Mouse (Mus musculus) heart, embryonic 13.5 days (tissue): Measurements from ENCODE around the gene Rnpep. TPM values are rescaled to one million over a fixed set of nuclear protein-coding genes. Genes with fewer than 3 reads are reported as not detected.
"Not testable (repeated sequence)": the region's sequence is repeated elsewhere in the genome, so short reads cannot be mapped to it uniquely, and the experiment has no call there.

Experiments used
- ATAC-seq: fragments of 200-750 bp; cut with Nextera tagmentation; 2 replicates; pipeline ENCODE4 v1.8.0; 2017; ENCODE audit warnings: moderate TSS enrichment; ENCODE audit not compliant: insufficient number of reproducible peaks, low FRiP score, low TSS enrichment; ENCODE audit errors: extremely low read depth
- H3K27ac ChIP-seq: fragments of 300-500 bp; sonication (generic); replicated peaks from 2 replicates; pipeline ENCODE4 v1.5.1; 2015; ENCODE audit warnings: moderate library complexity, mild to moderate bottlenecking, inconsistent platforms
- H3K27me3 ChIP-seq: fragments of 300-500 bp; sonication (generic); replicated peaks from 2 replicates; pipeline ENCODE4 v1.6.1; 2015; ENCODE audit warnings: mild to moderate bottlenecking, inconsistent platforms
- H3K36me3 ChIP-seq: fragments of 300-500 bp; sonication (generic); 2 replicates; pipeline ENCODE4 v1.6.1; 2015; ENCODE audit warnings: mild to moderate bottlenecking, inconsistent platforms
- H3K4me1 ChIP-seq: fragments of 300-500 bp; sonication (generic); 2 replicates; pipeline ENCODE4 v1.6.1; 2015; ENCODE audit warnings: inconsistent platforms
- H3K4me2 ChIP-seq: fragments of 300-500 bp; sonication (generic); 2 replicates; pipeline ENCODE4 v1.6.1; 2015; ENCODE audit warnings: inconsistent platforms, mild to moderate bottlenecking, moderate library complexity
- H3K4me3 ChIP-seq: fragments of 300-500 bp; sonication (generic); 2 replicates; pipeline ENCODE4 v1.5.1; 2015; ENCODE audit warnings: moderate library complexity, mild to moderate bottlenecking, inconsistent platforms
- H3K9ac ChIP-seq: fragments of 300-500 bp; sonication (generic); 2 replicates; pipeline ENCODE4 v1.6.1; 2015; ENCODE audit warnings: inconsistent platforms, mild to moderate bottlenecking, moderate library complexity
- H3K9me3 ChIP-seq: fragments of 300-500 bp; sonication (generic); 2 replicates; pipeline ENCODE4 v1.6.1; 2016; ENCODE audit warnings: inconsistent platforms
- WGBS: fragments of 180-500 bp; shearing (Covaris S2); methylation state at CpG from one replicate; pipeline ENCODE4 v1.1.7; 2015; ENCODE audit warnings: mixed read lengths; 5-methylcytosine and 5-hydroxymethylcytosine counted together
- polyA plus RNA-seq: library from polyadenylated mRNA; unstranded; fragments of >200 nt; fragmentation: Nextera tagmentation; extraction: Ambion mirVana; gene quantifications from 2 replicates; pipeline ENCODE4 v1.2.1, GENCODE M21; 2015

Rnpep gene
- polyA plus RNA-seq, 1 experiment from 2014 or later, result 52.8 TPM

- WGBS, result 70% methylated on average over 20 of the region's 20 CpGs
- H3K36me3 ChIP-seq, H3K9me3 ChIP-seq, H3K9ac ChIP-seq, H3K4me2 ChIP-seq, ATAC-seq, H3K27ac ChIP-seq, H3K4me1 ChIP-seq, H3K4me3 ChIP-seq: not testable (repeated sequence)
- H3K27me3 ChIP-seq, result peaks cover 22% of the 10 kb centered on the region
These were observed 52.0 kb downstream of the Rnpep start for GRCm38 (mm10) chr1:135231878-135232277.

- ATAC-seq, result no peak
- no peak overlapping the region for H3K9ac ChIP-seq
These were observed 56.4 kb downstream of the Rnpep start for GRCm38 (mm10) chr1:135227339-135227950.

GRCm38 (mm10) chr1:135224981-135225604 lies 58.8 kb downstream of the Rnpep start:
- Histone ChIP-seq H3K4me1 (no peaks in the 10 kb centered on the region), H3K27ac (no peak overlapping the region), H3K4me2 (no peak overlapping the region), H3K4me3 (no peak overlapping the region), H3K27me3 (peaks cover 30% of the 10 kb centered on the region), H3K36me3 (no peaks in the 10 kb centered on the region), H3K9ac (no peak overlapping the region), H3K9me3 (no peaks in the 10 kb centered on the region)
- peak; percentile 19; the same call in 1 of the 2 replicates for ATAC-seq
- 43% methylated on average over 6 of the region's 6 CpGs for WGBS

More at GRCm38 (mm10) chr1:135227339-135227950, 56.4 kb downstream of the Rnpep start:
- Histone ChIP-seq H3K4me2 (no peak overlapping the region), H3K4me3 (no peak overlapping the region), H3K27me3 (peaks cover 36% of the 10 kb centered on the region), H3K9me3 (no peaks in the 10 kb centered on the region), H3K36me3 (no peaks in the 10 kb centered on the region), H3K4me1 (no peaks in the 10 kb centered on the region), H3K27ac (no peak overlapping the region)
- WGBS, result 76% methylated on average over 13 of the region's 13 CpGs

GRCm38 (mm10) chr1:135224147-135224546 lies 59.7 kb downstream of the Rnpep start:
- WGBS, result 73% methylated on average over 3 of the region's 3 CpGs

GRCm38 (mm10) chr1:135217607-135218233 lies 66.2 kb downstream of the Rnpep start:
- H3K27ac ChIP-seq, result no peak overlapping the region
- H3K4me1 ChIP-seq, result no peaks in the 10 kb centered on the region
- H3K4me2 ChIP-seq, result no peak overlapping the region
- peaks cover 18% of the 10 kb centered on the region; the same call in 1 of the 2 replicates for H3K27me3 ChIP-seq
- no peaks in the 10 kb centered on the region for H3K9me3 ChIP-seq
- H3K4me3 ChIP-seq, result no peak overlapping the region
- WGBS, result 67% methylated on average over 13 of the region's 13 CpGs
- H3K36me3 ChIP-seq, result no peaks in the 10 kb centered on the region
- no peak for ATAC-seq
- H3K9ac ChIP-seq, result no peak overlapping the region

More at GRCm38 (mm10) chr1:135224147-135224546, 59.7 kb downstream of the Rnpep start:
- H3K4me2 ChIP-seq, result no peak overlapping the region
- H3K9ac ChIP-seq, result no peak overlapping the region
- no peaks in the 10 kb centered on the region for H3K36me3 ChIP-seq
- H3K4me1 ChIP-seq, result no peaks in the 10 kb centered on the region
- H3K27me3 ChIP-seq, result peaks cover 30% of the 10 kb centered on the region
- ATAC-seq, result no peak
- H3K4me3 ChIP-seq, result no peak overlapping the region
- H3K9me3 ChIP-seq, result no peaks in the 10 kb centered on the region
- H3K27ac ChIP-seq, result no peak overlapping the region

- H3K9ac ChIP-seq, result no peak overlapping the region
- H3K36me3 ChIP-seq, result no peaks in the 10 kb centered on the region
- no peaks in the 10 kb centered on the region for H3K4me1 ChIP-seq
- H3K9me3 ChIP-seq, result no peaks in the 10 kb centered on the region
- ATAC-seq, result no peak
- peaks cover 25% of the 10 kb centered on the region; the same call in 1 of the 2 replicates for H3K27me3 ChIP-seq
- H3K27ac ChIP-seq, result no peak overlapping the region
- no peak overlapping the region for H3K4me2 ChIP-seq
- 75% methylated on average over 9 of the region's 9 CpGs for WGBS
- no peak overlapping the region for H3K4me3 ChIP-seq
These were observed 69.9 kb downstream of the Rnpep start for GRCm38 (mm10) chr1:135213772-135214640.

Other genes starting within 250 kb of the Rnpep start
- 1.3 and 2.7 TPM in 2 replicates for gene Lgr6, start 178.8 kb downstream of the Rnpep start, polyA plus RNA-seq
- 1.2 and 1.4 TPM in 2 replicates for gene Ptpn7, start 151.4 kb downstream of the Rnpep start, polyA plus RNA-seq
- gene Arl8a, start 137.3 kb downstream of the Rnpep start, polyA plus RNA-seq, result 33.3 and 33.9 TPM in 2 replicates
- gene Gpr37l1, start 116.4 kb downstream of the Rnpep start, polyA plus RNA-seq, result not detected in 2 replicates
- gene Elf3, start 25.5 kb downstream of the Rnpep start, polyA plus RNA-seq, result 0.86 and 0.93 TPM in 2 replicates
- 313 and 356 TPM in 2 replicates for gene Timm17a, start 29.7 kb upstream of the Rnpep start, polyA plus RNA-seq
- gene Lmod1, start 40.7 kb upstream of the Rnpep start, polyA plus RNA-seq, result 1.2 and 1.4 TPM in 2 replicates
- 27.5 and 30.8 TPM in 2 replicates for gene Shisa4, start 91.2 kb upstream of the Rnpep start, polyA plus RNA-seq
- 76.6 and 80.2 TPM in 2 replicates for gene Ipo9, start 146.4 kb upstream of the Rnpep start, polyA plus RNA-seq